Mouse (Mus musculus) heart, embryonic 15.5 days (tissue): ENCODE data around the gene Gm5890. TPM values are rescaled to one million over a fixed set of nuclear protein-coding genes. Genes with fewer than 3 reads are reported as not detected.
"Not testable (repeated sequence)": the region's sequence is repeated elsewhere in the genome, so short reads cannot be mapped to it uniquely, and the experiment has no call there.

Source experiments
- ATAC-seq: fragments of 200-750 bp; cut with Nextera tagmentation; replicated peaks from 2 replicates; pipeline ENCODE4 v1.8.0; 2017; ENCODE audit warnings: low read depth, moderate TSS enrichment; ENCODE audit not compliant: insufficient number of reproducible peaks, insufficient read depth, low FRiP score
- H3K27ac ChIP-seq: fragments of 300-500 bp; sonication (generic); 2 replicates; pipeline ENCODE4 v1.5.1; 2015; ENCODE audit warnings: mild to moderate bottlenecking, inconsistent platforms
- H3K27me3 ChIP-seq: fragments of 300-500 bp; sonication (generic); 2 replicates; pipeline ENCODE4 v1.6.1; 2015; ENCODE audit warnings: inconsistent platforms
- H3K36me3 ChIP-seq: fragments of 300-500 bp; sonication (generic); 2 replicates; pipeline ENCODE4 v1.6.1; 2015; ENCODE audit warnings: mild to moderate bottlenecking, inconsistent platforms
- H3K4me1 ChIP-seq: fragments of 300-500 bp; sonication (generic); replicated peaks from 2 replicates; pipeline ENCODE4 v1.6.1; 2015; ENCODE audit warnings: inconsistent platforms
- H3K4me2 ChIP-seq: fragments of 300-500 bp; sonication (generic); 2 replicates; pipeline ENCODE4 v1.6.1; 2015; ENCODE audit warnings: inconsistent platforms, mild to moderate bottlenecking, moderate library complexity
- H3K4me3 ChIP-seq: fragments of 300-500 bp; sonication (generic); 2 replicates; pipeline ENCODE4 v1.5.1; 2015; ENCODE audit warnings: mild to moderate bottlenecking, inconsistent platforms
- H3K9ac ChIP-seq: fragments of 300-500 bp; sonication (generic); 2 replicates; pipeline ENCODE4 v1.6.1; 2015; ENCODE audit warnings: mild to moderate bottlenecking, inconsistent platforms
- H3K9me3 ChIP-seq: fragments of 300-500 bp; sonication (generic); replicated peaks from 2 replicates; pipeline ENCODE4 v1.6.1; 2016; ENCODE audit warnings: inconsistent platforms
- WGBS: fragments of 180-500 bp; shearing (Covaris S2); methylation state at CpG from one replicate; pipeline ENCODE4 v1.1.7; 2015; ENCODE audit warnings: mixed read lengths; 5-methylcytosine and 5-hydroxymethylcytosine counted together
- polyA plus RNA-seq: library from polyadenylated mRNA; unstranded; fragments of >200 nt; fragmentation: Nextera tagmentation; extraction: Ambion mirVana; gene quantifications from 2 replicates; pipeline ENCODE4 v1.2.1, GENCODE M21; 2015

The Gm5890 gene
- polyA plus RNA-seq: not detected in 2 replicates

GRCm38 (mm10) chr7:20262734-20263133, at the start of gene Gm5890:
TSS of gene Gm5890 (minus strand) at chr7:20262834.
- H3K27ac ChIP-seq, H3K9me3 ChIP-seq, H3K4me1 ChIP-seq, ATAC-seq, H3K27me3 ChIP-seq, H3K4me3 ChIP-seq, H3K36me3 ChIP-seq, H3K9ac ChIP-seq, H3K4me2 ChIP-seq: not testable (repeated sequence)
- WGBS: no CpG with 5 or more reads among the region's 3 CpGs

DNA sequence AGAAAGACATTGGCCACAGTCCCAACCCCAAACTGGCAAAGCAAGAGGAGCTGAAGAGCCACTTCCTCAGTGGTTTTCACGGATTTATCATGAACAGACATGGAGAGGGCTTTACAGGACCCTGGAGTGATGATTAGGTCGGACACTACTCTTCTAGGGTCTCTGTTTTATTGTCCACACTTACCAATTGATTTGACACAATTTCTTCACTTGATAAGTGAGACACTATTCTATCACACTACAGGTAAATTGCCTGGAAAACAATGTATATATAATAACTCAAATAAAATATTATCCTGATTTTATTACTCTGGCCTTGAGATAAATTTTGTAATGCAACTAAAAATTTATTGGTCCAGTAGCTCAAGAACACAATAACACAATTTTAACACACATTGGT, 28.9 kb downstream of the Gm5890 start, which contains the start of gene Gm4498:
Gene Gm4498 (minus strand): TSS at position 101 of the 400 bp plus-strand sequence.
- H3K4me3 ChIP-seq, H3K9ac ChIP-seq, H3K4me2 ChIP-seq, ATAC-seq, H3K9me3 ChIP-seq, H3K27ac ChIP-seq, H3K27me3 ChIP-seq, H3K4me1 ChIP-seq, H3K36me3 ChIP-seq: not testable (repeated sequence)
- no CpG with 5 or more reads among the region's 2 CpGs for WGBS

Other genes with a start within 250 kb of the Gm5890 start
- gene Vmn1r91, start 163.2 kb downstream of the Gm5890 start, polyA plus RNA-seq: not detected in 2 replicates
- not detected in 2 replicates for gene Gm16442, start 140.3 kb downstream of the Gm5890 start, polyA plus RNA-seq
- gene Vmn1r93, start 123.7 kb downstream of the Gm5890 start, polyA plus RNA-seq: not detected in 2 replicates
- not detected in 2 replicates for gene Vmn1r94, start 94.5 kb downstream of the Gm5890 start, polyA plus RNA-seq
- not detected in 2 replicates for gene Vmn1r95, start 69.1 kb downstream of the Gm5890 start, polyA plus RNA-seq
- gene Gm6164, start 57.2 kb downstream of the Gm5890 start, polyA plus RNA-seq: not detected in 2 replicates
- not detected in 2 replicates for gene Gm4498, start 29.0 kb downstream of the Gm5890 start, polyA plus RNA-seq
- not detected in 2 replicates for gene Gm4133, start 71.2 kb upstream of the Gm5890 start, polyA plus RNA-seq
- not detected in 2 replicates for gene Gm5728, start 112.6 kb upstream of the Gm5890 start, polyA plus RNA-seq
- gene Vmn1r100, start 155.1 kb upstream of the Gm5890 start, polyA plus RNA-seq: not detected in 2 replicates
- gene Vmn1r101, start 179.8 kb upstream of the Gm5890 start, polyA plus RNA-seq: not detected in 2 replicates
- not detected in 2 replicates for gene Gm10670, start 212.1 kb upstream of the Gm5890 start, polyA plus RNA-seq
- gene Vmn1r103, start 247.7 kb upstream of the Gm5890 start, polyA plus RNA-seq: not detected in 2 replicates